Mouse (Mus musculus) embryonic facial prominence, embryonic 11.5 days (tissue): ENCODE measurements around the gene Dnpep. TPM values are rescaled to one million over a fixed set of nuclear protein-coding genes. Genes with fewer than 3 reads are reported as not detected.

Experiments
- ATAC-seq: fragments of 200-750 bp; cut with Nextera tagmentation; replicated peaks from 2 replicates; pipeline ENCODE4 v1.8.0; 2017; ENCODE audit warnings: low read depth; ENCODE audit not compliant: insufficient number of reproducible peaks, low FRiP score, low TSS enrichment
- DNase-seq: peaks from one replicate; pipeline ENCODE4 v3.0.0-alpha.2; 2015; ENCODE audit warnings: low spot score
- H3K27ac ChIP-seq: fragments of 300-500 bp; sonication (generic); replicated peaks from 2 replicates; pipeline ENCODE4 v1.5.1; 2014; ENCODE audit warnings: mild to moderate bottlenecking, low read depth, low read length, control low read depth
- H3K27me3 ChIP-seq: fragments of 300-500 bp; sonication (generic); 2 replicates; pipeline ENCODE4 v1.6.1; 2014; ENCODE audit warnings: mild to moderate bottlenecking, low read length, moderate library complexity, mixed read lengths; ENCODE audit not compliant: control insufficient read depth, insufficient read depth
- H3K36me3 ChIP-seq: fragments of 300-500 bp; sonication (generic); replicated peaks from 2 replicates; pipeline ENCODE4 v1.6.1; 2014; ENCODE audit warnings: low read depth, mild to moderate bottlenecking, low read length, moderate library complexity, mixed read lengths; ENCODE audit not compliant: control insufficient read depth, insufficient read depth
- H3K4me1 ChIP-seq: fragments of 300-500 bp; sonication (generic); 2 replicates; pipeline ENCODE4 v1.6.1; 2014; ENCODE audit warnings: low read length, mixed read lengths; ENCODE audit not compliant: control insufficient read depth, insufficient read depth
- H3K4me2 ChIP-seq: fragments of 300-500 bp; sonication (generic); 2 replicates; pipeline ENCODE4 v1.6.1; 2014; ENCODE audit warnings: low read depth, mild to moderate bottlenecking, control low read depth, low read length, moderate library complexity
- H3K4me3 ChIP-seq: fragments of 300-500 bp; sonication (generic); 2 replicates; pipeline ENCODE4 v1.5.1; 2014; ENCODE audit warnings: low read depth, low read length, control low read depth
- H3K9ac ChIP-seq: fragments of 300-500 bp; sonication (generic); replicated peaks from 2 replicates; pipeline ENCODE4 v1.6.1; 2014; ENCODE audit warnings: mild to moderate bottlenecking, control low read depth, low read length
- H3K9me3 ChIP-seq: fragments of 300-500 bp; sonication (generic); replicated peaks from 2 replicates; pipeline ENCODE4 v1.6.1; 2016; ENCODE audit warnings: mild to moderate bottlenecking, low read length, inconsistent platforms, mixed read lengths; ENCODE audit not compliant: control insufficient read depth
- WGBS: fragments of 180-500 bp; shearing (Covaris S2); extraction: QIAGEN DNeasy Blood & Tissue Kit; methylation state at CpG from one replicate; pipeline ENCODE4 v1.1.7; 2014; 5-methylcytosine and 5-hydroxymethylcytosine counted together
- polyA plus RNA-seq: library from polyadenylated mRNA; unstranded; fragments of >200 nt; fragmentation: Nextera tagmentation; extraction: Ambion mirVana; gene quantifications from 2 replicates; pipeline ENCODE4 v1.2.1, GENCODE M21; 2014

The Dnpep gene
- polyA plus RNA-seq, 1 experiment from 2014 or later: 123 TPM

DNA sequence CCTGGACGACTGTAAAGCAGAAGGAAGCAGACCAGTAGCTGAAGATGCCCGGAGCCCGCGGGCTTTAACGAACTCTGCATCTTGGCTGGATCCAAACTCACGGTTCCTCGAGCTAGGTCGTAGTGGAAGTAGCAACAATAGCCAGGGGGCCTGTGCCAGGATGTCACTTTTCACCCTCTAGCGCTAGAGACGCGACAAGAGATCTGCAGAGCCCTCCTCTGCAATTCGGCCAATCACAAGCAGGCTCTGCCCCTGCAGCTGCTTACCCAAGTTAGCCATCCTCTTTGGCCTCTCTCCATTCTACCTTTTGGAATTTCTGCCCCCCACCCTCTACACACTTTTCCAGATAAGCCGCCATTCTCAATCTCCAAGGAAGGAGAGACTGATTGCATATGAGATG lies 39.6 kb downstream of the Dnpep start, which contains the start of gene Resp18:
TSS of gene Resp18 (minus strand) at position 188 of the 400 bp plus-strand sequence.
- H3K27ac ChIP-seq: no peak within 1 kb of the TSS
- ATAC-seq: no peak
- no peak within 1 kb of the TSS for H3K9ac ChIP-seq

DNA sequence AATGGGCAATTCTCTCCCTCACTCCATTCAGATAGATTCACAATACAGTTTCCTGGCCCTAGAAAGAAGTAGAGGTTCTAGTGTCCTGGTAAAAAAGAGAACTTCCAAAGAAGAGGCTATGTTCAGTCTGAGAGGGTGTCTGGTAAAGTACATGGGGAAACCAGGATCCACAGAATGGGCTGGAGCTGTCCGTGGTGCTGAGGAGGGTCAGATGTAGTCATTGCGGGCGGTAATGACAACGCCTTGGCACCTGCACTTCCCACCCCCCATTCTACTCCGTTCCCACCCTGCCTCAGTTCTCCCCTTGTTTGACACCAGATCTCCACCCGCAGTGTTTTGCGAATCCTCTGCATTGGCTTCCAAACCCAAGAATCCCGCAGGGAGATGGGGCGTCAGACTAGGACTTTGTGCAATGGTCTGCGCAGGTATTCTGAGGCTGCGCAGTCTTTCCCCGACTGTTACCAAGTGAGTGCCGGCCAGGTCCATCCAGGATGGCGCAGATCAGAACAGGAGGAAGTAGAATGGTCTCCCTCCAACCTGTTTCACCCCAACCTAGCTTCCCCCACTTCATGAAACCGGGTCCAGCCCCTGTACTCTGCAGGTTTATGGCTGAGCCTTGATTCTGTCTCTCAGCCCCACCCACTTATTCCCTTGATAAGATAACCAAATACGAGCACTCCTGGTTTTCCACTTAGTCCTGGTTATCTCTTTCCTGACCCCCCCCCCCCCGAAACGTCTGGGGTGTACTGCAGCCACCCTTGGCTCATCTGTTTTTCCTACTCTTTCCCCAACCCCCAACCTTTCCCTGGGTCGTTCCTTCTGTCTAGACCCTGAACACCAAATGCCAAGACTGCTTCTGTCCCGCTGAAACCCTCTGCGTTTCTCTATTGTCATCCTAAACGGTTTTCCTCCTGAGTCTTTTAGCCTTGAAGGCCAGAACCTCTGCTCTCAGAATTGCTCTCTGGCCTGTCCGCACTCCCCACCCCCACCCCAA lies 40.3 kb downstream of the Dnpep start:
- H3K4me2 ChIP-seq: no peak overlapping the region
- no peak for ATAC-seq
- WGBS: 5% methylated on average over 23 of the region's 23 CpGs
- no peaks in the 10 kb centered on the region for H3K36me3 ChIP-seq
- H3K27me3 ChIP-seq: peaks cover 12% of the 10 kb centered on the region; the same call in 1 of the 2 replicates
- peak; percentile 88 for DNase-seq
- H3K9me3 ChIP-seq: no peaks in the 10 kb centered on the region
- H3K9ac ChIP-seq: no peak overlapping the region
- H3K4me1 ChIP-seq: no peaks in the 10 kb centered on the region
- no peak overlapping the region for H3K4me3 ChIP-seq
- no peak overlapping the region for H3K27ac ChIP-seq

More for the DNA sequence above, 39.6 kb downstream of the Dnpep start, which contains the start of gene Resp18:
- Histone ChIP-seq H3K9me3 (no peaks in the 10 kb centered on the region), H3K27me3 (peaks cover 12% of the 10 kb centered on the region; the same call in 1 of the 2 replicates), H3K4me2 (no peak within 1 kb of the TSS), H3K4me1 (no peaks in the 10 kb centered on the region), H3K36me3 (no peaks in the 10 kb centered on the region), H3K4me3 (no peak within 1 kb of the TSS)
- DNase-seq: no peak
- 3% methylated on average over 13 of the region's 13 CpGs for WGBS

DNA sequence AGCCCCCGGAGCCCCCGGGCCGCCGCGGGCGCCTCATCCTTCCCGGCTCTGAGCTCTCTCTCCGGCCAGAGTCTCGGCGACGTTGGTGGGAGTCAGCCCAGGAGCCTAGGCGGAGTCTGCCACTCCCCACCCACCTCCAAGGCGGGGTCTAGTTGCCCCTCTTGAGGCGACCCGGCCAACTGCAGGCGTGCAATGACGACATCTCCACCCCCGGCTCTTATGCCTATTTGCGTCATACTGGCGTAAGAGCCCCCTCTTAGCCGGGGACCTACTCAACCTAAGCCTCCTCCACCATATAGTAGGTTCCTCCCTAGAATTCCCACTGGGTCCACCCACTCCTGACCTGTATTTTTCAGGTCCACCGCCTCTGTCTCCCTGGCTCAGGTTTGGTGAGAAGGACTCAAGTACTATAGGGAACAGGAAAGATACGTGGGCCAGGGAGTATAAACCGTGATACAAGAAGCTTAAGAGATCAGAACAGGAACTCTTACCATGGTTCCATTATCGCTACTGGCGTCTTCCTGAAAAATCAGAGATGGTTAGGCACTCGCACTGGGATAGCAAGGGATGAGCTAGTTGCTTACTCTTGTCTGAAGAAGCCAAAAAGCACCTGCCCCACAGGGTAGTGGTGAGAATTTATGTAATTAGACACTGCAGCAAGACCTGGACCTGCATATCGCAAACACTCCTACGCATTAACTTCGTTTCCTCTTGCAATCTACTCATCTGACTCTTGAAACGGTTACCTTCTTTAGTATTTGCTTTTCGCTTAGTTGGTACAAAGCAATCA lies 53.5 kb downstream of the Dnpep start, which contains the start of gene Ptprn:
TSS of gene Ptprn (minus strand) at position 412 of the 790 bp plus-strand sequence.
- H3K27me3 ChIP-seq: peaks cover 23% of the 10 kb centered on the region
- no peak for DNase-seq

GRCm38 (mm10) chr1:75262969-75263951 lies 54.5 kb downstream of the Dnpep start:
- no peak overlapping the region for H3K9ac ChIP-seq
- no peaks in the 10 kb centered on the region for H3K36me3 ChIP-seq
- H3K27me3 ChIP-seq: peaks cover 23% of the 10 kb centered on the region
- H3K27ac ChIP-seq: no peak overlapping the region
- 0 out of 2 replicates have a peak overlapping the region, but pooled peaks have one; percentile 25 for H3K4me2 ChIP-seq
- ATAC-seq: peak; percentile 34; the same call in 1 of the 2 replicates
- no peak overlapping the region for H3K4me3 ChIP-seq
- H3K4me1 ChIP-seq: no peaks in the 10 kb centered on the region
- 2% methylated on average over 40 of the region's 40 CpGs for WGBS
- peak; percentile 87 for DNase-seq
- H3K9me3 ChIP-seq: no peaks in the 10 kb centered on the region

More for the DNA sequence above, 53.5 kb downstream of the Dnpep start, which contains the start of gene Ptprn:
- 0 out of 2 replicates have a peak, but pooled peaks have one; percentile 65 for ATAC-seq
- no peak within 1 kb of the TSS for H3K9ac ChIP-seq
- no peaks in the 10 kb centered on the region for H3K36me3 ChIP-seq
- H3K4me2 ChIP-seq: 0 out of 2 replicates have a peak within 1 kb of the TSS, but pooled peaks have one; percentile 25
- no peak within 1 kb of the TSS for H3K4me3 ChIP-seq
- WGBS: 11% methylated on average over 32 of the region's 32 CpGs
- H3K4me1 ChIP-seq: no peaks in the 10 kb centered on the region
- H3K9me3 ChIP-seq: no peaks in the 10 kb centered on the region
- H3K27ac ChIP-seq: no peak within 1 kb of the TSS

DNA sequence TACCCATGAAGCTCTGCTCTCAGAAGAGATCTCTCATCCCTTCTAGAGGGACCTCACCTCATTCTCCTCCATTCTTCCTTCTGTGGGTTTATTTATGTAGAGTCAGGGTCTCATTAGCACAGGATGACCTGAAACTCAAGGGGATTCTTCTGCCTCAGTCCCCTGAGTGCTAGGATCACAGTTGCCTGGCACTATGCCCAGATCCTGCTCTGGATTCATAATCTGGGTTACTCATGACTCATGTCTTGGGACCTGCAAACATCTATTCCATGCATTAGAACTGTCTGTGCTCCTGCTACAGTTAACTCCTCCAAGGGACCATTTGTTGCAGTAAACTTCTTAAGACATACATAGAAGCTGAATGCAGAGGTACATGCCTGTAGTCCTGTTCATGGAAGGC lies 56.5 kb downstream of the Dnpep start:
- no peak overlapping the region for H3K9ac ChIP-seq
- no peaks in the 10 kb centered on the region for H3K36me3 ChIP-seq
- H3K9me3 ChIP-seq: no peaks in the 10 kb centered on the region
- ATAC-seq: no peak
- no peak for DNase-seq
- H3K4me2 ChIP-seq: no peak overlapping the region
- H3K27me3 ChIP-seq: peaks cover 23% of the 10 kb centered on the region
- H3K27ac ChIP-seq: no peak overlapping the region
- no peak overlapping the region for H3K4me3 ChIP-seq
- no peaks in the 10 kb centered on the region for H3K4me1 ChIP-seq

Other genes with a start within 250 kb of the Dnpep start
- 12.0 and 12.5 TPM in 2 replicates for gene Nhej1, start 192.8 kb downstream of the Dnpep start, polyA plus RNA-seq
- gene Slc23a3, start 184.1 kb downstream of the Dnpep start, polyA plus RNA-seq: 0.10 and 0.18 TPM in 2 replicates
- 33.8 and 37.2 TPM in 2 replicates for gene Cnppd1, start 175.3 kb downstream of the Dnpep start, polyA plus RNA-seq
- gene Retreg2, start 175.2 kb downstream of the Dnpep start, polyA plus RNA-seq: 27.7 and 38.0 TPM in 2 replicates
- 33.9 and 36.0 TPM in 2 replicates for gene Zfand2b, start 149.3 kb downstream of the Dnpep start, polyA plus RNA-seq
- 24.4 and 24.9 TPM in 2 replicates for gene Abcb6, start 137.6 kb downstream of the Dnpep start, polyA plus RNA-seq
- gene Ankzf1, start 125.8 kb downstream of the Dnpep start, polyA plus RNA-seq: 16.8 TPM in 2 replicates
- 12.9 and 17.1 TPM in 2 replicates for gene Atg9a, start 125.8 kb downstream of the Dnpep start, polyA plus RNA-seq
- gene Glb1l, start 107.2 kb downstream of the Dnpep start, polyA plus RNA-seq: 14.1 and 15.0 TPM in 2 replicates
- gene Stk16, start 107.2 kb downstream of the Dnpep start, polyA plus RNA-seq: 117 and 123 TPM in 2 replicates
- 17.3 and 18.9 TPM in 2 replicates for gene Tuba4a, start 98.1 kb downstream of the Dnpep start, polyA plus RNA-seq
- not detected in 2 replicates for gene A630095N17Rik, start 85.9 kb downstream of the Dnpep start, polyA plus RNA-seq
- 13.8 and 17.2 TPM in 2 replicates for gene Dnajb2, start 81.6 kb downstream of the Dnpep start, polyA plus RNA-seq
- gene Ptprn, start 53.5 kb downstream of the Dnpep start, polyA plus RNA-seq: 1.4 and 1.5 TPM in 2 replicates
- gene Resp18, start 39.6 kb downstream of the Dnpep start, polyA plus RNA-seq: 4.9 and 5.8 TPM in 2 replicates
- 6.9 and 9.9 TPM in 2 replicates for gene Des, start 42.3 kb upstream of the Dnpep start, polyA plus RNA-seq
- 16.7 and 19.9 TPM in 2 replicates for gene Speg, start 57.3 kb upstream of the Dnpep start, polyA plus RNA-seq
- 36.9 and 38.4 TPM in 2 replicates for gene Gmppa, start 117.9 kb upstream of the Dnpep start, polyA plus RNA-seq
- 0.29 and 1.1 TPM in 2 replicates for gene Asic4, start 132.4 kb upstream of the Dnpep start, polyA plus RNA-seq
- gene Chpf, start 161.3 kb upstream of the Dnpep start, polyA plus RNA-seq: 14.6 and 15.3 TPM in 2 replicates
- 0.98 and 1.6 TPM in 2 replicates for gene Tmem198, start 161.5 kb upstream of the Dnpep start, polyA plus RNA-seq
- gene Obsl1, start 188.5 kb upstream of the Dnpep start, polyA plus RNA-seq: 52.4 and 54.2 TPM in 2 replicates
- gene Inha, start 189.1 kb upstream of the Dnpep start, polyA plus RNA-seq: 1.5 and 1.9 TPM in 2 replicates
- 11.4 and 14.2 TPM in 2 replicates for gene Stk11ip, start 203.5 kb upstream of the Dnpep start, polyA plus RNA-seq
- 7.5 and 7.6 TPM in 2 replicates for gene Slc4a3, start 228.3 kb upstream of the Dnpep start, polyA plus RNA-seq